Mouse (Mus musculus) bone marrow, adult 2 months (tissue): ENCODE data around the gene Lmf2. TPM values are rescaled to one million over a fixed set of nuclear protein-coding genes. Genes with fewer than 3 reads are reported as not detected.

Experiments
- H3K27ac ChIP-seq: fragments of 200-500 bp; 2 replicates; pipeline ENCODE4 v1.5.1; 2012; ENCODE audit warnings: low read depth, mild to moderate bottlenecking, control low read depth, inconsistent platforms, low read length; ENCODE audit not compliant: control insufficient read depth, poor library complexity, insufficient read depth
- H3K4me1 ChIP-seq: fragments of 200-500 bp; 2 replicates; pipeline ENCODE4 v1.6.1; 2011; ENCODE audit warnings: low read length; ENCODE audit not compliant: control insufficient read depth, insufficient read depth
- H3K4me3 ChIP-seq: fragments of 200-500 bp; replicated peaks from 2 replicates; pipeline ENCODE3; 2011; ENCODE audit warnings: mild to moderate bottlenecking, low read depth, low read length, control low read depth; ENCODE audit not compliant: control insufficient read depth
- CTCF ChIP-seq: fragments of 200-500 bp; IDR thresholded peaks from 2 replicates; pipeline ENCODE4 v1.5.1; 2011; ENCODE audit warnings: low read length, control low read depth; ENCODE audit not compliant: control insufficient read depth, insufficient read depth
- POLR2A ChIP-seq: fragments of 200-500 bp; IDR thresholded peaks from 2 replicates; pipeline ENCODE4 v1.6.1; 2011; ENCODE audit warnings: low read depth, mild to moderate bottlenecking, control low read depth, low read length, borderline replicate concordance; ENCODE audit not compliant: control insufficient read depth
- WGBS: fragments of 180-500 bp; shearing (Covaris S2); methylation state at CpG from one replicate; pipeline ENCODE4 v1.1.7; 2018; 5-methylcytosine and 5-hydroxymethylcytosine counted together
- polyA plus RNA-seq: library from polyadenylated mRNA; stranded (reverse); fragments of >200 nt; gene quantifications from 2 replicates; pipeline ENCODE4 v1.2.4, GENCODE M21; 2011; ENCODE audit warnings: low replicate concordance; ENCODE audit not compliant: missing spikeins, insufficient read depth, insufficient read length

The Lmf2 gene
- 16.7 and 42.0 TPM in 2 replicates for polyA plus RNA-seq

DNA sequence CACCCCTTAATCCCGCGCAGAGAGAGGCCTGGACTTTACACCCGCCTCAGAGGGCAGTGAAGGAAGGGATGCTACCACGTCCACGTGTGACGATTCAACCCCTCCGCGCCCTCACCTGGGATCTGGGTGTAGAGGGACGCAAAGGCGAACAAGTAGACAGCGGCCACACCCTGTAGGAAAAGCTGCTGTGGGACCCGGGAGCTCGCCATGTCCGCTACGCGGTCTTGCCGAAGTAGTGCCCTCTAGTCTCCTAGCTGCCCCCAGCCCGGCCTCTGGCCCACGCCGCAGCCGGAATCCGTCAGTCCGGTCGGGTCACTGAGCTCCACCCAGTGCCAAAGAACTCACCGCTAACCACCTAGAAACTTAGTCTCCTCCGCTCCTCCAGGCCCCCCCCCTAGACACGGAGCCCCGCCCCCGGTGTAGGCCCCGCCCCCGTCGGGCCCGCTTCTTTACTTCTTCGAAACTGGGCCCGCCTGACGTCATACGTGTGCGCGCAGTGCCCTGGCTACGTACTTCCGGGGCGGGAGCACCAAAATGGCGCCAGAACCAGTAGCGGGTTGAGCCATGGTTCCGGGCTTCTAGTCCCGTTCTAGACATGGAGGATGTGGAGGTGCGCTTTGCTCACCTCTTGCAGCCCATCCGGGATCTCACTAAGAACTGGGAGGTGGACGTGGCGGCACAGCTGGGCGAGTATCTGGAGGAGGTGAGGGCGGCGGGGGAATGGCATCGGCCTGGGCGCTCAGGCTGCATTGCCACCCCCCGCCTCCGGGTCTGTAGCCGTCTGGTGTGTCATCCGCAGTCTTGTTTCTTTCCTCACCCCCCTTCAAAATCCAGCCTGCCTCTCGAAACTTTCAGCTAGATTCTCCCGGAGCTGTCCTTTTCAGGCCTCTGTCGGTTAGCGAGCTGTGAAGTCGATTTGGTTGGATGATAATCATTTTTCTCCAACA is at the start of gene Lmf2, which contains the start of gene Ncaph2:
Gene Lmf2 (minus strand): TSS at position 419 of the 947 bp plus-strand sequence.
Gene Ncaph2 (plus strand): TSS at position 479 of the 947 bp plus-strand sequence.
- Histone ChIP-seq H3K4me3 (peak within 1 kb of the TSS; percentile 88), H3K4me1 (no peaks in the 10 kb centered on the region), H3K27ac (peak within 1 kb of the TSS; percentile 71)
- TF ChIP-seq CTCF = no peak
- peak; percentile 82 for TF ChIP-seq POLR2A
- WGBS = under 1% methylated on average over 64 of the region's 64 CpGs

DNA sequence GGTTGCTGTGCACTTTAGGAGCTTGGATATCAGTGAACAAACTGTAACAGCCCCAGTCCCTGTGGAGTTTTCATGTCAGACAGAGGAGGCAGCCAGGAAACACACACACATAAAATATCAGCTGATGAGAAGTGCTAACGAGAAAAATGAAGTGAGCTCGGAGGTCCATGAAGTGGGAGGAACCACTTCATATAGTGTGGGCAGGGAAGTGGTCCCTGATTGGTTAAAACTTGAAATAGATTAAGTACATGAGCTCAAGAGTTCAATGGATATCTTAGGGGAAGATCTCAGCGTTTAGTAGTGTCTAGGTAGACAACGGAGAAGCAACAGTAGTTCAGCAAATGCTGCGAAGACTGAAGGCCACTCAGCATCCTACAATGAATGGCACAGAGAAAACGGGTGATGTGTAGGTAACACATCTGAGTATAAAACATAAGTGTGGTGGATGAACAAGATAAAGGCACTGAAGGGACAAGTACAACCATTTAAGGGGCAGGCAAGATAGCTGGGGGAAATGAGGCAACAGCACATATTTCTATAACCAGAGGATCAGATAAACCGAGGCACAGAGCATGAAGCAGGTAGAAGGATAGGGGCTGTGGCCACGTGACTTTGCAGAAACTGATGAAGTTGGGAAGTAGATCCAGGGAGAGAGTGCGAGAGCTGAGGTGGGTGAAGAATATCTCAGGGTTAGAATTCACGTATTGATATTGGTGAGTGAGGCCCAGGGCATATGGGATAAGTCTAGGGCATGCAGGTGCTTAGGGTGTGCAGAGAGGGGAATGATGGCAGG is 49.6 kb upstream of the Lmf2 start:
- TF ChIP-seq CTCF = no peak
- no peak for TF ChIP-seq POLR2A
- no peak overlapping the region for H3K4me3 ChIP-seq
- no peak overlapping the region for H3K27ac ChIP-seq
- 70% methylated on average over 10 of the region's 10 CpGs for WGBS
- H3K4me1 ChIP-seq = no peaks in the 10 kb centered on the region

GRCm38 (mm10) chr15:89402471-89402870 is 47.0 kb upstream of the Lmf2 start:
- no peak overlapping the region for H3K27ac ChIP-seq
- 89% methylated on average over 1 of the region's 1 CpGs for WGBS
- no peak overlapping the region for H3K4me3 ChIP-seq
- TF ChIP-seq CTCF (no peak), POLR2A (no peak)
- H3K4me1 ChIP-seq = no peaks in the 10 kb centered on the region

DNA sequence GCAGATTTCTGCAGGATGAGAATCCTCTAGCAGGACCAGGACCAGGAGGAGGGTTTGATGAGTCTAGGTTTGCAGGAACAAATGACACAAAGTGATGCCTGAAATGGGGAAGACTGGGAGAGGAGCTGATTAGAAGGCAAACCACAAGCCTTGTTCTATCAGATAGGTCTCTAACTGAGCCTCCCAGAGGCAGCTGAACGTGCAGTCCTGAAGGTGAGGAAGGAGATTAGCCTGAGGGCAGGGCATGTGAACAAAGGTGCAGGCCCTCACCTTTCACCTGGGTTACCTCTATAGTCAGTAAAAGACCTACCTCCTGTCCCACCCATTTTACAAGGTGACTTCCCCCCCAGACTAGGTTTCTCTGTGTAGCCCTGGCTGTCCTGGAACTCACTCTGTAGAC is 44.3 kb upstream of the Lmf2 start:
- Histone ChIP-seq H3K4me3 (no peak overlapping the region), H3K27ac (no peak overlapping the region), H3K4me1 (no peaks in the 10 kb centered on the region)
- 55% methylated on average over 1 of the region's 1 CpGs for WGBS
- no peak for TF ChIP-seq CTCF

DNA sequence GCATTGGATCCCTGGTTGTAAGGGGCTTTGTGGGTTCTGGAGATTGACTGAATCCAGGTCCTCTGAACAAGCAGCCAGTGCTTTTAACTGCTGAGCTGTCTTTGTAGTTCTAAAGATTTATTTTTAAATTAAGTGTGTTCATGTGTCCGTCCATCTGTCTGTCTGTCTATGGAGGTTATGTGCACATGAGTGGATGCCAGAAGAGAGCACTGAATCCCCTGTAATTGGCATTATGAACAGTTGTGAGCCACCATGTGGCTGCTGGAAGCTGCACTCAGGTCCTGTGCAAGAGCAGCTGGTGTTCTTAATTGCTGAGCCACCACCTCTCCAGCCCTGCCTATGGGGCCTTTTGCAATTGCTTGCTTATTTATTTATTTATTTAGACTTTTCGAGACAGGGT is 42.7 kb upstream of the Lmf2 start:
- H3K4me1 ChIP-seq = no peaks in the 10 kb centered on the region
- WGBS = 69% methylated on average over 2 of the region's 2 CpGs
- no peak overlapping the region for H3K27ac ChIP-seq
- no peak overlapping the region for H3K4me3 ChIP-seq
- TF ChIP-seq POLR2A = no peak

DNA sequence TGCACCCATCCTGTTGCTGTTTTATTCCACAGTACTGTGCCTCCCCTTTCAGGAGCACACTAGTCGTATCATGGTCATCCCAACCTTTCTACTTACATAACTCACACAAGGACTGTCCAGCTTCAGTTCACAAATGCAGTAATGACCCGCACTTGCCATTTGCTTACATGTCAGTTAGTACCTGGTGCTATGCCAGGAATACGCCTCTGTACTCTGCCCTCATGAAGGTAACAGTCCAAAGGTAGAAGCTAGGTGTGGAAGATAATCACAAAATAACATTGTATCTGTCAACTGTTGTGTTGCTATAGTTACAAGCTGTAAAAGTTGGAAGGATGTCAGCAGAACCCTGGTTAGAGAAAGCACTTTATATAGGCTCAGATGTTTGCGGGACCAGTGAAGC is 41.4 kb upstream of the Lmf2 start:
- WGBS = 84% methylated on average over 4 of the region's 4 CpGs
- no peaks in the 10 kb centered on the region for H3K4me1 ChIP-seq
- TF ChIP-seq CTCF (no peak), POLR2A (no peak)
- no peak overlapping the region for H3K27ac ChIP-seq
- H3K4me3 ChIP-seq = no peak overlapping the region

DNA sequence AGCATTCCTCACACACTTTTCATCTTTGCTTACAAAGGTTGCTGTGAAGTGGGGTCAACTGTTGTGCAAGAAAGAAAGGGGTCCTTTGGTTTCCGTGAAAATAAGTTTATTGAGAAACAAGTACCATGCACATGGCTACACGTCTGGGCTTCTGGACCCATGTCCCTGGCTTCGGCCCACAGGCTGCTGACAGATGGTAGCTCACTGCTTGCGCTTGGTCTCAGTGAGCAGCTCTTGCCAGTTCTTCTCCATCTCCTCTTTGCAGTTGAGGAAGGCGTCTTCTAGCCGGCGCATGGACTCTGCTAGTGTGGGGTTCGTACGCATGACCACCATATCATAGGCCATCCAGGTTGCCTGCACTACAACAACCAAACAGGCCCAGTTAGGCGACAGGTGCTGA is 34.6 kb upstream of the Lmf2 start:
- Histone ChIP-seq H3K27ac (no peak overlapping the region), H3K4me1 (no peaks in the 10 kb centered on the region), H3K4me3 (no peak overlapping the region)
- TF ChIP-seq POLR2A (no peak), CTCF (no peak)
- WGBS = 89% methylated on average over 10 of the region's 10 CpGs

GRCm38 (mm10) chr15:89387127-89387526 is 31.7 kb upstream of the Lmf2 start:
- H3K27ac ChIP-seq = no peak overlapping the region
- TF ChIP-seq POLR2A = no peak
- no peak for TF ChIP-seq CTCF

More at GRCm38 (mm10) chr15:89387127-89387526, 31.7 kb upstream of the Lmf2 start:
- H3K4me1 ChIP-seq = no peaks in the 10 kb centered on the region
- no peak overlapping the region for H3K4me3 ChIP-seq
- WGBS = 8% methylated on average over 12 of the region's 12 CpGs
